Mouse (Mus musculus) heart, adult 2 months (tissue): ENCODE measurements around the gene Smok3b.
"Not testable (repeated sequence)": the region's sequence is repeated elsewhere in the genome, so short reads cannot be mapped to it uniquely, and the experiment has no call there.

ENCODE experiments used
- CTCF ChIP-seq: fragments of 200-600 bp; IDR thresholded peaks from 2 replicates; pipeline ENCODE4 v1.8.1; 2022; ENCODE audit warnings: antibody characterized with exemption, mild to moderate bottlenecking, moderate library complexity
- EP300 ChIP-seq: fragments of 200-500 bp; IDR thresholded peaks from 2 replicates; pipeline ENCODE4 v1.6.1; 2011; ENCODE audit warnings: low read depth, low read length, control low read depth; ENCODE audit not compliant: insufficient read depth
- POLR2A ChIP-seq: fragments of 200-500 bp; IDR thresholded peaks from 2 replicates; pipeline ENCODE4 v1.6.1; 2011; ENCODE audit warnings: mild to moderate bottlenecking, low read depth, low read length, control low read depth; ENCODE audit not compliant: insufficient read depth

GRCm38 (mm10) chr5:138019577-138019976, 1.7 kb upstream of the Smok3b start:
- not testable (repeated sequence) for TF ChIP-seq CTCF, EP300, POLR2A
